In the genomic region with DNA sequence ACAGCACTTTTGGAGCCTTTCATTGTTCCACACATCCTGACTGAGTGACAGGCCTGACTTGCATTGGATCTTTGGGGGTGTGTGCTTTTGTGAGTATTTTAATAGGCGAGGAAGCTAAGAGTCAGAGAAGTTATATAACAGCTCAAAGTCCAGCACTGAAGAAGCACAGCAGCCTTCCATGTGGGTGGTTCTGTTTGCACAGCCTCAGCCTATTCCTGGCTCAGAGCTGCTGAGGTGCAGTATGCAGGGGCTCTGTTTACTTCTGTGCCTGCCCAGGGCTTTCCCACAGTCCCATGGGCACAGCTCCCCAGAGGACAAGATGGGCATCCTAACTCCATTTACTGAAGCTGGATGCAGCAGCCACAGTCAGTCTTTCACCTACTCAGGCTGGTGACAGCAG, we compare ENCODE assay signal across 12 mouse cellular contexts. TPM values are rescaled to one million over a fixed set of nuclear protein-coding genes. Genes with fewer than 3 reads are reported as not detected.
DNase-seq lines count a peak whose midpoint lies in the region; ATAC-seq and TF ChIP-seq lines count a peak whose summit lies in the region.
"Had no signal": no experiment of that assay in that cellular context is flagged by ENCODE, and none has a peak within 500 bp of the region (broad histone marks: within the 10 kb centered on the region; RNA-seq: fewer than 3 reads in every experiment).

No protein-coding gene starts in this region.

- WGBS in liver, adult 2 months, result 17% methylated on average over 1 of the region's 1 CpGs
- WGBS in liver, embryonic 11.5 days, result 90% methylated on average over 1 of the region's 1 CpGs
- 93% methylated on average over 1 of the region's 1 CpGs for WGBS in stomach, embryonic 14.5 days

- H3K9me3 ChIP-seq in liver, embryonic 11.5 days (ENCODE audit: control insufficient read depth, low read length), result no peaks in the 10 kb centered on the region
- H3K9me3 ChIP-seq in stomach, embryonic 14.5 days (ENCODE audit: control insufficient read depth, low read depth, low read length), result no peaks in the 10 kb centered on the region
- H3K9me3 ChIP-seq: embryonic facial prominence, embryonic 12.5 days; liver, embryonic 13.5 days had no signal

- H3K4me3 ChIP-seq in liver, adult 2 months (ENCODE audit: insufficient read depth, low read depth, low read length), result no peak overlapping the region
- no peak overlapping the region for H3K4me3 ChIP-seq in liver, embryonic 11.5 days (ENCODE audit: low read depth, low read length)
- no peak overlapping the region for H3K4me3 ChIP-seq in stomach, embryonic 14.5 days (ENCODE audit: low read depth, low read length)
- H3K4me3 ChIP-seq: embryonic facial prominence, embryonic 12.5 days; liver, embryonic 13.5 days had no signal

- no peaks in the 10 kb centered on the region for H3K79me2 ChIP-seq in liver, adult 2 months (ENCODE audit: control insufficient read depth, insufficient read depth, low read length)

- no peak for TF ChIP-seq POLR2A in liver, adult 2 months (IDR thresholded peaks at IDR 0.05; ENCODE audit: extremely low read depth, insufficient read depth, low read length)

- peaks cover 3% of the 10 kb centered on the region; the same call in 1 of the 2 replicates for H3K36me3 ChIP-seq in liver, adult 2 months (ENCODE audit: control insufficient read depth, insufficient read depth, low read length)
- H3K36me3 ChIP-seq in liver, embryonic 11.5 days (ENCODE audit: control insufficient read depth, insufficient read depth, low read length), result peaks cover 2% of the 10 kb centered on the region; the same call in 1 of the 2 replicates
- peaks cover 7% of the 10 kb centered on the region; the same call in 1 of the 2 replicates for H3K36me3 ChIP-seq in stomach, embryonic 14.5 days (ENCODE audit: control insufficient read depth, insufficient read depth, low read length)

- no peak overlapping the region for H3K27ac ChIP-seq in liver, adult 2 months (replicated peaks; ENCODE audit: insufficient read depth, low read depth, low read length)
- H3K27ac ChIP-seq in liver, embryonic 11.5 days (ENCODE audit: low read depth, low read length), result no peak overlapping the region
- no peak overlapping the region for H3K27ac ChIP-seq in stomach, embryonic 14.5 days (ENCODE audit: low read length)
- H3K27ac ChIP-seq: embryonic facial prominence, embryonic 12.5 days; liver, embryonic 13.5 days had no signal

- no peaks in the 10 kb centered on the region for H3K4me1 ChIP-seq in liver, adult 2 months (ENCODE audit: control insufficient read depth, insufficient read depth, low read length)
- H3K4me1 ChIP-seq in liver, embryonic 11.5 days (replicated peaks; ENCODE audit: control insufficient read depth, insufficient read depth, low read length), result no peaks in the 10 kb centered on the region
- H3K4me1 ChIP-seq in stomach, embryonic 14.5 days (ENCODE audit: control insufficient read depth, insufficient read depth, low read length), result no peaks in the 10 kb centered on the region
- H3K4me1 ChIP-seq: embryonic facial prominence, embryonic 12.5 days; liver, embryonic 13.5 days had no signal

- no peak for TF ChIP-seq CTCF in liver, adult 2 months (IDR thresholded peaks at IDR 0.05; ENCODE audit: low read depth, low read length)

- H3K27me3 ChIP-seq in liver, adult 2 months (ENCODE audit: control insufficient read depth, insufficient read depth, low read length), result no peaks in the 10 kb centered on the region
- no peaks in the 10 kb centered on the region for H3K27me3 ChIP-seq in liver, embryonic 11.5 days (replicated peaks; ENCODE audit: control insufficient read depth, insufficient read depth, low read length)
- H3K27me3 ChIP-seq in stomach, embryonic 14.5 days (ENCODE audit: control insufficient read depth, insufficient read depth, low read length), result no peaks in the 10 kb centered on the region
- H3K27me3 ChIP-seq: embryonic facial prominence, embryonic 12.5 days; liver, embryonic 13.5 days had no signal

- H3K4me2 ChIP-seq in liver, embryonic 11.5 days, result no peak overlapping the region
- no peak overlapping the region for H3K4me2 ChIP-seq in stomach, embryonic 14.5 days (replicated peaks; ENCODE audit: low read depth, low read length)
- H3K4me2 ChIP-seq: embryonic facial prominence, embryonic 12.5 days; liver, embryonic 13.5 days had no signal

- DNase-seq in frontal cortex, postnatal 10 days (ENCODE audit: low spot score in 2 of 2), result no peak
- peak; percentile 45 for DNase-seq in liver, adult 2 months (ENCODE audit: extremely low read depth, low read depth, low spot score)
- DNase-seq in liver, embryonic 11.5 days (ENCODE audit: low spot score), result no peak
- peak; percentile 60 for DNase-seq in kidney, postnatal 14 days
- DNase-seq in thymus, postnatal 0 days (ENCODE audit: low spot score), result no peak
- no peak for DNase-seq in adrenal gland, adult 8-10 months
- DNase-seq: cerebellum, adult 9-10 months; liver, embryonic 13.5 days; lung, postnatal 4 days had no signal

- no peak overlapping the region for H3K9ac ChIP-seq in liver, adult 2 months (ENCODE audit: low read depth, low read length)
- no peak overlapping the region for H3K9ac ChIP-seq in liver, embryonic 11.5 days (ENCODE audit: low read depth, low read length)
- H3K9ac ChIP-seq in stomach, embryonic 14.5 days (replicated peaks; ENCODE audit: low read depth, low read length), result no peak overlapping the region
- H3K9ac ChIP-seq: embryonic facial prominence, embryonic 12.5 days; liver, embryonic 13.5 days had no signal

- peak; percentile 87 for ATAC-seq in frontal cortex, adult (ENCODE audit: low TSS enrichment)
- no peak for ATAC-seq in liver, embryonic 11.5 days (replicated peaks; ENCODE audit: low FRiP score)
- peak; percentile 88 for ATAC-seq in stomach, embryonic 14.5 days (ENCODE audit: insufficient number of reproducible peaks, insufficient read depth, low FRiP score, low read depth)

RNA-seq across cellular contexts. Expression of a gene that starts 42.7 kb away (rescaled TPM):
- 1.3 and 1.7 TPM in 2 replicates for total RNA-seq in liver, adult 2 months (2014; rRNA removed)
- polyA plus RNA-seq in liver, adult 2 months (2012; rRNA removed), result 1.1 and 1.9 TPM in 2 replicates
- polyA plus RNA-seq in liver, embryonic 11.5 days (2014; fragmentation: Nextera tagmentation; extraction: Ambion mirVana), result 5.6 and 7.8 TPM in 2 replicates
- polyA plus RNA-seq in stomach, embryonic 14.5 days (2014; fragmentation: Nextera tagmentation; extraction: Ambion mirVana), result 21.9 and 22.2 TPM in 2 replicates
- polyA plus RNA-seq in thymus, postnatal 0 days (2015; fragmentation: Nextera tagmentation; extraction: Ambion mirVana), result 4.1 and 5.3 TPM in 2 replicates
- 10 to 100 TPM; 46.7 to 97.5 (median 70.7) TPM for total RNA-seq in adrenal gland, adult 8-10 months (2022)

Comparison
In these comparisons a context has a peak if more than half of its experiments do, and no peak if none do; other contexts are left out.
1. DNase-seq: peak in liver, adult 2 months (single experiment) and kidney, postnatal 14 days (single experiment); none in frontal cortex, postnatal 10 days (0 of 2), liver, embryonic 11.5 days (single experiment), thymus, postnatal 0 days (single experiment) and adrenal gland, adult 8-10 months (single experiment).